Mouse (Mus musculus): ENCODE measurements around the gene Braf. TPM values are rescaled to one million over a fixed set of nuclear protein-coding genes. Genes with fewer than 3 reads are reported as not detected.

The Braf gene
- polyA plus RNA-seq, 1 experiment: 49.5 TPM

DNA sequence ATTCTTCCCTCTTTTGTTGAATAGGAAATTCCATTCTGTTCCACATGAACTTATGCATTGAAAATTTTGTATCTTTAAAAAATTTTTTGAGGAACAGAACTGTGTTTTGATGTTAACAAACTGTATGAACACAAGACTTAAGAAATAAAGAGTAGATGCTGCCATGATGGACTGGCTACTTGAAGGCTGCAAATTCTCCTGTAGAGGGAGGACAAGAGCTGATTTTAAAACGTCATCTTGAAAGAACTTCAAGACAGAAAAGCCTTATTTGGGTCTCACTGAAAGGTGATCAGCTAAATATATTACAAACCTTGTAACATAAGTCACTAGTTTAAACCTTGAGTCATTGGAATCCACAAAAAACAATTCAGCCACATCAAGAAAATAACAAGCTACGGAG is 115.1 kb downstream of the Braf start:
- TF ChIP-seq CTCF (IDR thresholded peaks at IDR 0.05; ENCODE audit: control insufficient read depth, insufficient read depth, insufficient replicate concordance, low read depth, low read length) (no peak), POLR2A (IDR thresholded peaks at IDR 0.05; ENCODE audit: control insufficient read depth, low read depth, low read length) (no peak)
- Histone ChIP-seq H3K4me3 (ENCODE audit: control insufficient read depth, low read depth, low read length) (no peak overlapping the region), H3K36me3 (ENCODE audit: control insufficient read depth, insufficient read depth, low read length) (no peaks in the 10 kb centered on the region; the same call in 1 of the 2 replicates), H3K27me3 (ENCODE audit: control insufficient read depth, insufficient read depth, low read length) (no peaks in the 10 kb centered on the region), H3K4me1 (ENCODE audit: control insufficient read depth, insufficient read depth, low read length) (no peaks in the 10 kb centered on the region), H3K27ac (ENCODE audit: control insufficient read depth, insufficient read depth, low read depth, low read length) (no peak overlapping the region)

DNA sequence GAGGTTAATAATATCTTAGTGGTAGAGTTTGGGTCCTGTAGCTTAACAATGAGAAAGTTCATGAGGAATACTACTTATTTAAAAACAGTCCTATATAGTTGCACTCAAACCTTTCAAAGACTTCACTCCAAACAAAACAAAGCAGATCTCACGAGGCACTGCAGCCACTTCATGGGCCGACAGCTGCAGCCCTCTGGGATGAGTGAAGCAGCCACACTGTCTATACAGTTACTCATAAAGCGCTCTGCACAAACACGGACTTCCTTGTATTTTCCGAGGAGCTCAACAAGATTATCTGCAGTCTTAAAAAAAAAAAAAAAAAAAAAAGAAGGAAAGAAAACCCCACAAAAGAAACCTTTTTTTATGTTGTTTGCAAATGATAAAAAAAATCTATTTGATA is 117.9 kb downstream of the Braf start:
- Histone ChIP-seq H3K27ac (ENCODE audit: control insufficient read depth, insufficient read depth, low read depth, low read length) (no peak overlapping the region), H3K36me3 (ENCODE audit: control insufficient read depth, insufficient read depth, low read length) (no peaks in the 10 kb centered on the region; the same call in 1 of the 2 replicates), H3K4me3 (ENCODE audit: control insufficient read depth, low read depth, low read length) (no peak overlapping the region), H3K27me3 (ENCODE audit: control insufficient read depth, insufficient read depth, low read length) (no peaks in the 10 kb centered on the region), H3K4me1 (ENCODE audit: control insufficient read depth, insufficient read depth, low read length) (no peaks in the 10 kb centered on the region)
- no peak for TF ChIP-seq CTCF (IDR thresholded peaks at IDR 0.05; ENCODE audit: control insufficient read depth, insufficient read depth, insufficient replicate concordance, low read depth, low read length)
- TF ChIP-seq POLR2A (IDR thresholded peaks at IDR 0.05; ENCODE audit: control insufficient read depth, low read depth, low read length): no peak

DNA sequence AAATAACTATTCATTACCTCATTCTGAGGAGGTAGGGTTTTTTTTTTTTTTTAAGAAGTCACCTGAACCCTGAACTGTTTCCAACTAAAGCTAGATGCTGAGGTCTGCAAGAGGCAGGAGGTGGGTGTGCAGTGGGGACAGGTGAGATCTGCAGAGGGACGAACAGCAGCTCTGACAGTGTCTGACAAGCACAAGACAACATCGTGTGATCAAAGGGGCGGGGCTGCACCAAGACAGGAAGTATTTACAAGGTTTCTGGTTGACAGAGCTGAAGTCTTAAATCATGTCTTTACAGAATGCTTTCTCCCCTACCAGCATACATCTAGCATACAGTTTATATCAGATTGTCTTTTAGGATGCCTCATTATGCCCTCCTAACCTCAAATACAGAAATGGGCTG is 118.4 kb downstream of the Braf start:
- Histone ChIP-seq H3K27me3 (ENCODE audit: control insufficient read depth, insufficient read depth, low read length) (no peaks in the 10 kb centered on the region), H3K4me1 (ENCODE audit: control insufficient read depth, insufficient read depth, low read length) (no peaks in the 10 kb centered on the region)
- no peak for TF ChIP-seq POLR2A (IDR thresholded peaks at IDR 0.05; ENCODE audit: control insufficient read depth, low read depth, low read length)
- no peak for TF ChIP-seq CTCF (IDR thresholded peaks at IDR 0.05; ENCODE audit: control insufficient read depth, insufficient read depth, insufficient replicate concordance, low read depth, low read length)

DNA sequence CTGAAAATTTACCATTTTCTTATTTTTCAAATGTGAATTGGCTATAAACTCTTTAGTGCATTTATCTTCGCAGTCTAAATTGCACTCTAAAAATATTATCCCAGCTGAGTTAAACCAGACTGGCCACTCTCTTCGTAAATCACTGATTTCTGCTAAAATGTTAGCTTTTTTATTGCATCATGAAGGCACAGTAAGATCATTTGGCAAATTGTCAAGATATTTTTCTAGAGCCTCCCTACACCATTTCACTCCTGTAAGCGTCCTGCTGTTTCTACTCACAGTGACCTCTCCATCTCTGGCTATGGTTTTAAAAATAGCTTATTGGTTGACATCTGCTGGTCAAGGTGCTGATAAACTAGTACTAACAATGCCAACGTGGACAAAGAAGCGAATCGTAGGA is 119.2 kb downstream of the Braf start:
- Histone ChIP-seq H3K27me3 (ENCODE audit: control insufficient read depth, insufficient read depth, low read length) (no peaks in the 10 kb centered on the region), H3K27ac (ENCODE audit: control insufficient read depth, insufficient read depth, low read depth, low read length) (no peak overlapping the region), H3K36me3 (ENCODE audit: control insufficient read depth, insufficient read depth, low read length) (no peaks in the 10 kb centered on the region), H3K4me1 (ENCODE audit: control insufficient read depth, insufficient read depth, low read length) (no peaks in the 10 kb centered on the region), H3K4me3 (ENCODE audit: control insufficient read depth, low read depth, low read length) (no peak overlapping the region)
- TF ChIP-seq POLR2A (IDR thresholded peaks at IDR 0.05; ENCODE audit: control insufficient read depth, low read depth, low read length) (no peak), CTCF (IDR thresholded peaks at IDR 0.05; ENCODE audit: control insufficient read depth, insufficient read depth, insufficient replicate concordance, low read depth, low read length) (no peak)

More for the DNA sequence above, 118.4 kb downstream of the Braf start:
- Histone ChIP-seq H3K4me3 (ENCODE audit: control insufficient read depth, low read depth, low read length) (no peak overlapping the region), H3K27ac (ENCODE audit: control insufficient read depth, insufficient read depth, low read depth, low read length) (no peak overlapping the region), H3K36me3 (ENCODE audit: control insufficient read depth, insufficient read depth, low read length) (no peaks in the 10 kb centered on the region; the same call in 1 of the 2 replicates)

DNA sequence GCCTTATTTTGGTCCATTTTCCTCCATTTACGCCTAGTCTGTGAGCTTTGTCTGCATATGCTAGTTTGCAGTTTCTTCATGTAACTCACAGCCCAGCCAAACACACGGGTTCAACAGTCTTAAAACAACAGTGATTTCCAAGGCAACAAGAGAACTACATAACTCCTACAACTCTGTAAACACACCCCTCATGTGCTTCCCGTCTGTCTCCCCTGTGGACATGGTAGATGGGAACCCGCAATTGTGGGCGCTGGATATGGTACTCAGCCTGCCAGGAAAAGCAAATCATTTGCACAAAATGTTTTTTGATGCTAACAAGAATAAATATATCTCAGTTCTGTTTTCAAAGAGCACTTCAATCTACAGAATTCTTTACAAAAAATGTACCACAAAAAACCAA is 120.7 kb downstream of the Braf start:
- no peak overlapping the region for H3K4me3 ChIP-seq (ENCODE audit: control insufficient read depth, low read depth, low read length)
- no peak for TF ChIP-seq CTCF (IDR thresholded peaks at IDR 0.05; ENCODE audit: control insufficient read depth, insufficient read depth, insufficient replicate concordance, low read depth, low read length)
- TF ChIP-seq POLR2A (IDR thresholded peaks at IDR 0.05; ENCODE audit: control insufficient read depth, low read depth, low read length): no peak
- H3K27ac ChIP-seq (ENCODE audit: control insufficient read depth, insufficient read depth, low read depth, low read length): no peak overlapping the region
- H3K4me1 ChIP-seq (ENCODE audit: control insufficient read depth, insufficient read depth, low read length): no peaks in the 10 kb centered on the region
- no peaks in the 10 kb centered on the region for H3K36me3 ChIP-seq (ENCODE audit: control insufficient read depth, insufficient read depth, low read length)
- H3K27me3 ChIP-seq (ENCODE audit: control insufficient read depth, insufficient read depth, low read length): no peaks in the 10 kb centered on the region

DNA sequence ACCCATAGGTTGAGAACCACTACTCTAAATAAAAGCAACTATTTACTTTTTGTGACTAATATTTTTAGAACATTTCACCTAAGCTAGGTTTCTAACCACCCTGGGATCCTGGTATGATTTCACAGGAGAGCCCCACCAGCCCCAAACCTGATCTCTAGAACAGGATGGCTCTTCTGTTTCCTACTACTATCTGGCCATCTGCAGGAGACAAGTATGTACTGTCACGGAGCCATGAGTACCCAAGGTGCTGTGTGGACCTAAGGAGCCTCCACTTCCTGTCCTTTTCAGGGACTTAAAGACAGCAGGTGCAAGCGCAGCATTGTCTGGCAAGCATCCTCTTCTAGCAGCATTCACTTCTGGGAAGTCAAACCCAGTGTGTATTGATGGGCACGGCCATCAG is 123.4 kb downstream of the Braf start:
- H3K4me1 ChIP-seq (ENCODE audit: control insufficient read depth, insufficient read depth, low read length): no peaks in the 10 kb centered on the region
- H3K4me3 ChIP-seq (ENCODE audit: control insufficient read depth, low read depth, low read length): no peak overlapping the region
- H3K27ac ChIP-seq (ENCODE audit: control insufficient read depth, insufficient read depth, low read depth, low read length): no peak overlapping the region
- H3K36me3 ChIP-seq (ENCODE audit: control insufficient read depth, insufficient read depth, low read length): peaks cover 2% of the 10 kb centered on the region; the same call in 1 of the 2 replicates
- no peaks in the 10 kb centered on the region for H3K27me3 ChIP-seq (ENCODE audit: control insufficient read depth, insufficient read depth, low read length)
- TF ChIP-seq CTCF (IDR thresholded peaks at IDR 0.05; ENCODE audit: control insufficient read depth, insufficient read depth, insufficient replicate concordance, low read depth, low read length): no peak
- no peak for TF ChIP-seq POLR2A (IDR thresholded peaks at IDR 0.05; ENCODE audit: control insufficient read depth, low read depth, low read length)

DNA sequence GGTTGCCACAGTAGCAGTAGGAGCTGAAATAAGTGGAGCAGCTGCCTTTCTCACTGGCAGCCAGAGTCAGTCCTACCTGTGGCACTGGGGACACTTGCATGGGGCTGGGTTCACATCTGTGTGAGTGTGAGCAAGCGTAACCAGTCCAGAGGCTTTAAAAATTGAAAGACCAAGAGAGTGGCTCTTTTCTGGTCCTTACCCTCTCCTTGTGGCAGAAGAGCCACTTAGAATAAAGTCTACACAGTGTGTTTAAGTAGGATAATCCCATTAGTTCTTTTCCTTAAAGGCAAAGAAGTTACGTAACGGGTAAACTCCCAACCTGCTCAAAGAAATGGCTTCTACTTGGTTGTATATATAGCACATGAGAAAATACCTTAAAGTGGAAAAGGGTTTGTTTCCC is 124.4 kb downstream of the Braf start:
- H3K4me3 ChIP-seq (ENCODE audit: control insufficient read depth, low read depth, low read length): no peak overlapping the region
- TF ChIP-seq CTCF (IDR thresholded peaks at IDR 0.05; ENCODE audit: control insufficient read depth, insufficient read depth, insufficient replicate concordance, low read depth, low read length) (no peak), POLR2A (IDR thresholded peaks at IDR 0.05; ENCODE audit: control insufficient read depth, low read depth, low read length) (no peak)
- H3K36me3 ChIP-seq (ENCODE audit: control insufficient read depth, insufficient read depth, low read length): peaks cover 2% of the 10 kb centered on the region; the same call in 1 of the 2 replicates

More for the DNA sequence above, 124.4 kb downstream of the Braf start:
- no peaks in the 10 kb centered on the region for H3K4me1 ChIP-seq (ENCODE audit: control insufficient read depth, insufficient read depth, low read length)
- no peaks in the 10 kb centered on the region for H3K27me3 ChIP-seq (ENCODE audit: control insufficient read depth, insufficient read depth, low read length)
- no peak overlapping the region for H3K27ac ChIP-seq (ENCODE audit: control insufficient read depth, insufficient read depth, low read depth, low read length)

All from testis, adult 2 months (tissue).